Mouse (Mus musculus) hindlimb bud, embryonic 11.5 days (tissue): ENCODE data around the gene Olfr820.
"Not testable (repeated sequence)": the region's sequence is repeated elsewhere in the genome, so short reads cannot be mapped to it uniquely, and the experiment has no call there.

Source experiments
- DNase-seq: peaks from one replicate; pipeline ENCODE4 v3.0.0-alpha.2; 2012; ENCODE audit warnings: low read depth, low spot score; ENCODE audit errors: extremely low spot score

Olfr820 gene

DNA sequence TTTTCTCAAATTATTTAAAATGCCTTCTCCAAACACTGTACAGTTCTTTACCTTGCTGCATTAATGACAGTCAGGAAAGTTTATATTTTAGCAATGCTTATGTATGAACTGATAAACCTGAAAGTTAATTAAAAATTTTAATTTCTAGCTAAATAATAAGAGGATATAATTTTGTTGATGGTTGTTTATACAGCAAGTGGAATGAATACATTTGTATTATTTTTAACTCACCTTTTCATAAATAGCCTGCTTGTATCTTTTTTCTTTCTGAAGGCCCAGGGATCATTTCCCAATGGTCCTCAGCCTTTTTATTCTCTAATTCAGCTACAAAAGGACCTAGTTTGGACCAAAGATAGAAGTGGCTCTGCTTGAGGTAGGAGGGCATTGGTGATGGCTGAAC lies at the start of gene Olfr820:
TSS of gene Olfr820 (plus strand) at position 301 of the 400 bp plus-strand sequence.
- no peak for DNase-seq

DNA sequence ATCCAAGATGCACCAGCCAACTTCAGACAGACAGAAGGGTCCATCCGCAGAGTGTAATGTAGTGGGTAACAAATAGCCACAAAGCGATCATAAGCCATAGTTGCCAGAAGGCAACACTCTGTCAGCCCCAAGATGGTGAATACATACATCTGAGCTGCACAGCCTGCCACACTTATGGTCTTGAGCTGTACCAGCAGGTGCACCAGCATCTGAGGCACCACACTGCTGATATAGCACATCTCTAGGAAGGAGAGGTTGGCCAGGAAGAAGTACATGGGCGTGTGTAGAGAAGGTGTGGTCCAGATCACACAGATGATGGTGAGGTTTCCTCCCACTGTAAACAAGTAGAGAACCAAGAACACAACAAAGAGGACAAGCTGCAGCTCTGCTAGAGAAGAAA lies 46.2 kb upstream of the Olfr820 start:
- not testable (repeated sequence) for DNase-seq

DNA sequence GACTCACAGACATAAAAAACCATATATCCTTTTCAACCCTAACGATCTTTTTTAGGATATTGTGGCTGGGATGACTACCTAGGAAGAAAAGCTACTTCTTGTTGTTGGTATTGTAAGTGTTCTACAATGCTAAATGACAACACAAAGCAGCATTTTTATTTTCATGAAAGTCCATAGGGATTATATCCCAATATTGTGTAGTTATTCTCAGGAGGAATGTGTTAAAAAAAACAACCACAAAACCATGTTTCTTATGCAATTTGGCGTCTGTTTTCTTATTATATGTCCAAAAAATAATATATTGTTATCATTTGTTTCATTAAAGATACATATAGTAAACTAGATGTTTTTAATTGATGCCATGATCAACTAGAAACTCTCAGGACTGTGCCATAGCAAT lies 45.3 kb upstream of the Olfr820 start, which contains the start of gene Olfr819:
TSS of gene Olfr819 (minus strand) at position 101 of the 400 bp plus-strand sequence.
- not testable (repeated sequence) for DNase-seq

DNA sequence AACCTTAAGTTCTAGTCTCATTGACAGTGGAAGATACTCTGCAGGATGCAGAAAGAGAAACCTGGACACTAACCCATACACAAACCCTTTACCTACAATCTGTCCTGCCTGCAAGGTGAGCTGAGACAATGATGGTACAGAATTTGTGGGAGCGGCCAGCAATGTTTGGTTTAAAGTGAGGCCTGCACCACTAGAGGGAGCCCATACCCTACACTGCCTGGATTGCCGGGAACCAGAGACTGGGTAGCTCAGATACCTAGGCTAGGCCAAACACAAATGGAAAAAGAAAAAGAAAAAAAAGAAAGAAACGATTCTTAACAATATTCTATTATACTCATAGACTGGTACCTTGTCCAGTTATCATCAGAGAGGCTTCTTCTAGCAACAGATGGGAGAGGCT lies 39.4 kb upstream of the Olfr820 start:
- not testable (repeated sequence) for DNase-seq

DNA sequence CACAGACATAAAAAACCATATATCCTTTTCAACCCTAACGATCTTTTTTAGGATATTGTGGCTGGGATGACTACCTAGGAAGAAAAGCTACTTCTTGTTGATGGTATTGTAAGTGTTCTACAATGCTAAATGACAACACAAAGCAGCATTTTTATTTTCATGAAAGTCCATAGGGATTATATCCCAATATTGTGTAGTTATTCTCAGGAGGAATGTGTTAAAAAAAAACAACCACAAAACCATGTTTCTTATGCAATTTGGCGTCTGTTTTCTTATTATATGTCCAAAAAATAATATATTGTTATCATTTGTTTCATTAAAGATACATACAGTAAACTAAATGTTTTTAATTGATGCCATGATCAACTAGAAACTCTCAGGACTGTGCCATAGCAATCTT lies 36.4 kb upstream of the Olfr820 start, which contains the start of gene Olfr247:
TSS of gene Olfr247 (minus strand) at position 101 of the 400 bp plus-strand sequence.
- DNase-seq = not testable (repeated sequence)

DNA sequence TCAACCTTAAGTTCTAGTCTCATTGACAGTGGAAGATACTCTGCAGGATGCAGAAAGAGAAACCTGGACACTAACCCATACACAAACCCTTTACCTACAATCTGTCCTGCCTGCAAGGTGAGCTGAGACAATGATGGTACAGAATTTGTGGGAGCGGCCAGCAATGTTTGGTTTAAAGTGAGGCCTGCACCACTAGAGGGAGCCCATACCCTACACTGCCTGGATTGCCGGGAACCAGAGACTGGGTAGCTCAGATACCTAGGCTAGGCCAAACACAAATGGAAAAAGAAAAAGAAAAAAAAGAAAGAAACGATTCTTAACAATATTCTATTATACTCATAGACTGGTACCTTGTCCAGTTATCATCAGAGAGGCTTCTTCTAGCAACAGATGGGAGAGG lies 30.6 kb upstream of the Olfr820 start:
- DNase-seq = not testable (repeated sequence)

DNA sequence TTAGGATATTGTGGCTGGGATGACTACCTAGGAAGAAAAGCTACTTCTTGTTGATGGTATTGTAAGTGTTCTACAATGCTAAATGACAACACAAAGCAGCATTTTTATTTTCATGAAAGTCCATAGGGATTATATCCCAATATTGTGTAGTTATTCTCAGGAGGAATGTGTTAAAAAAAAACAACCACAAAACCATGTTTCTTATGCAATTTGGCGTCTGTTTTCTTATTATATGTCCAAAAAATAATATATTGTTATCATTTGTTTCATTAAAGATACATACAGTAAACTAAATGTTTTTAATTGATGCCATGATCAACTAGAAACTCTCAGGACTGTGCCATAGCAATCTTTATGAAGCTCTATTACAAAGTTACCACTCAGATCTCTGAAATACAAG lies 27.5 kb upstream of the Olfr820 start, which contains the start of gene Gm10310:
TSS of gene Gm10310 (minus strand) at position 101 of the 400 bp plus-strand sequence.
- not testable (repeated sequence) for DNase-seq

DNA sequence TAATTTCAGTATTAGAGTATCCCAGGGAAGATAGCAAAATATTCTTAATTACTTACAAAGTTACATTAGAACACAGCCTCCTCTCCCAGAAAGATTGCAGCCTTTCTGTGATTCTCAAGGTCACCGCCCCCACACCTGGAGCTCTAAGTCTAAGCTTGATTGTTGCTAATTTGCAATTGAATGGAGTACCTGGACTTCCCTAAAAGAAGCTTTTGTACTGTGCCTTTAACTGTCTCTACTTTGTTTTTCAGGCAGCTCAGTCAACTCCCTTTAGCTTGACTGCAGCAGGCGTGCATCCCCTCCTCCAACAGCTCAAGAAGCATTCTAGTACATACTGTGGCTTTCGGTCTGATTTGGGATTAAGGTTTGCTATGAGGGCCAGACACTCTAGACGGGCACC lies 8.3 kb upstream of the Olfr820 start:
- DNase-seq = not testable (repeated sequence)

DNA sequence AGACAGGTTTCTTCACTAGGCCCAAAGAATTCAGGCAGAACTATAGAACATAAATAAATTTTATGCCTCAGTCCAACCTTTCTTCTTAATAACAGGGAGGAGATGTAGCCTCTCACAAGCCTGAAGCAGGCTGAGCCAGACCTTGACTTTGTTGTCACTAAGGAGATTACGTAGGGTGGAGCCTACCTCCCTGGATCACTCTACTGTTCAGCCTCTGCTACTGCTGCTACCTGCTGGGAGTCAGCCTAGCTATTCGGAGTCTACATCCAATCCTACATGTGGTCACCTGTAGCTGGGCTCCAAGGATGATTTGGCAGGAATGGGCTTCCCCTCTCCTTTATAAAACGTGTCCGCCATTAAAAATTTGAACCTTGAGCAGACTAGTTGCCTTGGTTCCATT lies 7.1 kb upstream of the Olfr820 start:
- not testable (repeated sequence) for DNase-seq

DNA sequence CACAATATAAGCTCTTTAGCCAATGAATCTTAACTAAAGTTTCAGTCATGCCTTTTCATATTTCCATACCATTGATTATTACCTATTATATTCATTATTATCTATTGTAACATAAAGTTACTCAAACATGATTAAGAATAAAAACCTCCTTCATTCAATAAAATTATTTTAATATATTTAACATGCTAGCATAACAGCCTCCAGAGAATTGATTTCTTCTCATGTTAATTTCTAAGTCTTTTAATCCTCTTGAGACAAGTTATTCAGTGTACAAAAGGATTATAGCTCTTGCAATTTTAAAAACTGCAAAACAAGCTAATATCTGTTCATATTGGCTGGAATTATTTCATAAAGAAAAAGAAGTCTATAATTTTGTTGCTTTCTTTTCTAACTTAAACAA lies 17.6 kb downstream of the Olfr820 start, which contains the start of gene Olfr821:
TSS of gene Olfr821 (plus strand) at position 301 of the 400 bp plus-strand sequence.
- DNase-seq = no peak

DNA sequence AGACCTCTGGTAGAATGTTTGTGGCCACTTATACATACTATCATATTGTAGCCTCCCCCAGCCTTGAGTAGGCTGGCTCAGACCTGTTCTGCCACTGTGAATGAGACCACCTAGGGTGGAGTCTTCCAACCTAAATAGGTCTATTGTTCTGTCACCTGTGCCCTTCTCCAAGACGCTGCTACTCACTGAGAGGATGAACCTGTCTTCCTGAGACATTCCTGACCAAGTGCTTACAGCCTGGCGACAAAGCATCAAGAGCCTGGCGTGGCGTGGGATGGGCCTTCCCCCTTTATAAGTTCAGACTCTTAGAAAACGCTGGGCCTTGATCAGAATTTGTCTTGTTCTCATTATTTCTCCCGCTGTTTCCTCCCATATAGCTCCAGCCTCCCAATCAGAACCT lies 24.7 kb downstream of the Olfr820 start:
- DNase-seq = no peak
